Mouse (Mus musculus): ENCODE measurements around the gene Gm6525.

- TF ChIP-seq CTCF (IDR thresholded peaks at IDR 0.05; ENCODE audit: low read depth, low read length) (no peak), POLR2A (IDR thresholded peaks at IDR 0.05; ENCODE audit: borderline replicate concordance, low read depth, low read length) (no peak)
Measured at GRCm38 (mm10) chr3:84219166-84219710, 45.3 kb downstream of the Gm6525 start.
